Mouse (Mus musculus): ENCODE results near the gene Mettl21e. TPM values are rescaled to one million over a fixed set of nuclear protein-coding genes. Genes with fewer than 3 reads are reported as not detected.

Gene Mettl21e
- polyA plus RNA-seq, 1 experiment, result not detected

Other genes with a start within 250 kb of the Mettl21e start
- gene Mettl21c, start 198.9 kb downstream of the Mettl21e start, polyA plus RNA-seq (2012; rRNA removed), result 0.03 and 0.24 TPM in 2 replicates
- gene Gm8251, start 157.0 kb downstream of the Mettl21e start, polyA plus RNA-seq (2012; rRNA removed), result not detected in 2 replicates
- gene Tex30, start 116.5 kb downstream of the Mettl21e start, polyA plus RNA-seq (2012; rRNA removed), result 4.8 and 5.8 TPM in 2 replicates
- 10.4 and 12.2 TPM in 2 replicates for gene Kdelc1, start 100.2 kb downstream of the Mettl21e start, polyA plus RNA-seq (2012; rRNA removed)
- 9.5 and 11.1 TPM in 2 replicates for gene Bivm, start 100.0 kb downstream of the Mettl21e start, polyA plus RNA-seq (2012; rRNA removed)
- 5.6 and 7.7 TPM in 2 replicates for gene Ercc5, start 71.2 kb downstream of the Mettl21e start, polyA plus RNA-seq (2012; rRNA removed)